Mouse (Mus musculus): Measurements from ENCODE around the gene Wdr60. TPM values are rescaled to one million over a fixed set of nuclear protein-coding genes. Genes with fewer than 3 reads are reported as not detected.
"Not testable (repeated sequence)": the region's sequence is repeated elsewhere in the genome, so short reads cannot be mapped to it uniquely, and the experiment has no call there.

The Wdr60 gene
- total RNA-seq, 2 experiments from 2014 or later, result 10.0 to 18.8 TPM

GRCm38 (mm10) chr12:116280653-116281364 lies 18.0 kb upstream of the Wdr60 start, which contains the start of gene Esyt2:
TSS of gene Esyt2 (plus strand) at chr12:116281196.
- intact Hi-C loops (cut with DNase I), result loop anchor here (2.0 to 5.0 kb wide), 3 partner anchors 18 to 126 kb away; partner anchors contain the start of genes Ncapg2 and Wdr60
- Histone ChIP-seq H3K4me3 (peak within 1 kb of the TSS; percentile 100), H3K27ac (peak within 1 kb of the TSS; percentile 99)
- peak; percentile 47 for TF ChIP-seq CTCF (IDR thresholded peaks at IDR 0.05)
- DNase-seq, result peak; percentile 100

- no peak; the same call in 1 of the 2 replicates for TF ChIP-seq CTCF (IDR thresholded peaks at IDR 0.05)
- intact Hi-C loops (cut with DNase I), result loop anchor here (2.0 to 5.0 kb wide), 3 partner anchors 17 to 127 kb away; partner anchors contain the start of genes Ncapg2 and Wdr60
- DNase-seq, result no peak
- Histone ChIP-seq H3K27ac (peak overlapping the region; percentile 99), H3K4me3 (peak overlapping the region; percentile 100)
Observed at GRCm38 (mm10) chr12:116280149-116280652, 17.4 kb upstream of the Wdr60 start.

- intact Hi-C loops (cut with DNase I), result no loop called here
- Histone ChIP-seq H3K4me3 (no peak overlapping the region), H3K27ac (no peak overlapping the region)
- no peak for TF ChIP-seq CTCF (IDR thresholded peaks at IDR 0.05)
- DNase-seq, result no peak
Observed at GRCm38 (mm10) chr12:116279181-116279580, 16.4 kb upstream of the Wdr60 start.

GRCm38 (mm10) chr12:116278541-116278940 lies 15.7 kb upstream of the Wdr60 start:
- no peak for DNase-seq
- H3K27ac ChIP-seq, result no peak overlapping the region
- H3K4me3 ChIP-seq, result no peak overlapping the region
- intact Hi-C loops (cut with DNase I), result no loop called here
- TF ChIP-seq CTCF (IDR thresholded peaks at IDR 0.05), result no peak

- DNase-seq, result no peak
- no peak overlapping the region for H3K27ac ChIP-seq
- no peak for TF ChIP-seq CTCF (IDR thresholded peaks at IDR 0.05)
- no peak overlapping the region for H3K4me3 ChIP-seq
- intact Hi-C loops (cut with DNase I), result no loop called here
Observed at GRCm38 (mm10) chr12:116276961-116277360, 14.1 kb upstream of the Wdr60 start.

GRCm38 (mm10) chr12:116275631-116276030 lies 12.8 kb upstream of the Wdr60 start:
- no peak overlapping the region for H3K27ac ChIP-seq
- intact Hi-C loops (cut with DNase I), result no loop called here
- H3K4me3 ChIP-seq, result no peak overlapping the region
- no peak for DNase-seq
- no peak for TF ChIP-seq CTCF (IDR thresholded peaks at IDR 0.05)

GRCm38 (mm10) chr12:116275086-116275485 lies 12.3 kb upstream of the Wdr60 start, which contains the start of gene Gm11027:
TSS of gene Gm11027 (plus strand) at chr12:116275386.
- H3K27ac ChIP-seq; intact Hi-C loops (cut with DNase I); H3K4me3 ChIP-seq; DNase-seq: not testable (repeated sequence)

- TF ChIP-seq CTCF (IDR thresholded peaks at IDR 0.05), result no peak
- Histone ChIP-seq H3K27ac (no peak overlapping the region), H3K4me3 (no peak overlapping the region)
- intact Hi-C loops (cut with DNase I), result no loop called here
- DNase-seq, result no peak
Observed at GRCm38 (mm10) chr12:116273733-116274132, 10.9 kb upstream of the Wdr60 start.

- no peak overlapping the region for H3K4me3 ChIP-seq
- intact Hi-C loops (cut with DNase I), result no loop called here
- no peak for DNase-seq
- peak overlapping the region; percentile 12; the same call in 1 of the 2 replicates for H3K27ac ChIP-seq
- TF ChIP-seq CTCF (IDR thresholded peaks at IDR 0.05), result no peak
Observed at GRCm38 (mm10) chr12:116271071-116271470, 8.2 kb upstream of the Wdr60 start.

- TF ChIP-seq CTCF (IDR thresholded peaks at IDR 0.05), result no peak
- DNase-seq, result no peak
- Histone ChIP-seq H3K4me3 (no peak overlapping the region), H3K27ac (peak overlapping the region; percentile 16; the same call in 1 of the 2 replicates)
- intact Hi-C loops (cut with DNase I), result no loop called here
Observed at GRCm38 (mm10) chr12:116270538-116270937, 7.7 kb upstream of the Wdr60 start.

- Histone ChIP-seq H3K4me3 (no peak overlapping the region), H3K27ac (no peak overlapping the region)
- DNase-seq, result no peak
- no peak for TF ChIP-seq CTCF (IDR thresholded peaks at IDR 0.05)
- intact Hi-C loops (cut with DNase I), result no loop called here
Observed at GRCm38 (mm10) chr12:116269450-116269849, 6.6 kb upstream of the Wdr60 start.

- TF ChIP-seq CTCF (IDR thresholded peaks at IDR 0.05), result no peak
- Histone ChIP-seq H3K27ac (no peak overlapping the region), H3K4me3 (no peak overlapping the region)
- no peak for DNase-seq
- intact Hi-C loops (cut with DNase I), result no loop called here
Observed at GRCm38 (mm10) chr12:116265275-116265674, 2.5 kb upstream of the Wdr60 start.

- no peak for DNase-seq
- no peak for TF ChIP-seq CTCF (IDR thresholded peaks at IDR 0.05)
- intact Hi-C loops (cut with DNase I), result no loop called here
- H3K27ac ChIP-seq, result no peak overlapping the region
- no peak overlapping the region for H3K4me3 ChIP-seq
Observed at GRCm38 (mm10) chr12:116264756-116265155, 1.9 kb upstream of the Wdr60 start.
